Mouse (Mus musculus) monocyte, adult 2 months (primary cell): ENCODE measurements at regions not wholly inside any gene's neighbourhood (a gene's known extent, or its start where the extent isn't known, plus 50 kb on each side); places are given as distances from the start of the nearest gene placed in this dataset.

Experiments
- DNase-seq, 2 experiments: peaks; one replicate each; pipeline ENCODE4 v3.0.0; 2022; ENCODE audit warnings: low spot score in 2 of 2, low read depth in 1 of 2

DNA sequence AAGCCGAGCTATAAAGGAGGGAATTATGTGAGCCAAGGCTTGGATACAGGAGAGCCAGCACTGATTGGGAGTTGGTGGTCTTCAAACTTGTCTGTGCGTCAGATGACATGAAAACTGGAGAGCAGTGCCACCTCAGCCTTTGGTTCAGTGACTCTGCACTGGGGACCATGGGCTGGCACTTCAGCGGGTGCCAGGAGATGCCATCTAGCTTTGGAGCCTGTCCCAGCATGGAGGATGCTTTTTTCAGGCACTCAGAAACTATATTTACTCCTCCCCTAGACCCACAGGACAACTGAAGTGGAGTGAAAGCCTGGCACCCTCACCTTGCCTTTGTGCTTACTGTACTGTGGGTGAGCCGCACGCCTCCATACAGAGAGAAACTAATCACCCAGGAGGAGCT is 142.5 kb upstream of the Zmiz1 start:
- DNase-seq, result no peak

- no peak for DNase-seq
Measured at GRCm38 (mm10) chr14:25317680-25318471, 141.1 kb upstream of the Zmiz1 start.

GRCm38 (mm10) chr14:25318909-25319308 is 140.1 kb upstream of the Zmiz1 start:
- no peak for DNase-seq

DNA sequence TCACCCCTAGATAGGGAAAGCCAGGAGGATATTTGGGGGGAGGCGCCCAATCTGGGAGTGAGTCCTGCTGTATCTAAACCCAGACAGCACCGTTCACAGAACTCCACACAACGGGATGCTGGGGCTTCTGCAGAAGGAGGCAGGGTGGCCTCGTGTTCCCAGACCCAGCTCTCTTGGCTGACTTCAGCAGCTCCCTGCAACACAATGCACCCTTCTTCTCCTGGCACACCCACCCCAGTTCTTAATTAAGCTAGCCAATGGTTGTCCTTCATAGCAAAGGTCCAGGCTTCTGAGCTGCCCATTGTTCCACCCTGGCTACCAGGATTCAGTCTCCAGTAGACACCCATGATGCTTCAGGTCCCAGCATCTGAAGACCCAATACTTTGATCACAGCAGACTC is 138.8 kb upstream of the Zmiz1 start:
- DNase-seq, result no peak

GRCm38 (mm10) chr14:25323542-25324484 is 135.2 kb upstream of the Zmiz1 start:
- DNase-seq, result no peak

GRCm38 (mm10) chr14:25325887-25326286 is 133.1 kb upstream of the Zmiz1 start:
- no peak for DNase-seq

DNA sequence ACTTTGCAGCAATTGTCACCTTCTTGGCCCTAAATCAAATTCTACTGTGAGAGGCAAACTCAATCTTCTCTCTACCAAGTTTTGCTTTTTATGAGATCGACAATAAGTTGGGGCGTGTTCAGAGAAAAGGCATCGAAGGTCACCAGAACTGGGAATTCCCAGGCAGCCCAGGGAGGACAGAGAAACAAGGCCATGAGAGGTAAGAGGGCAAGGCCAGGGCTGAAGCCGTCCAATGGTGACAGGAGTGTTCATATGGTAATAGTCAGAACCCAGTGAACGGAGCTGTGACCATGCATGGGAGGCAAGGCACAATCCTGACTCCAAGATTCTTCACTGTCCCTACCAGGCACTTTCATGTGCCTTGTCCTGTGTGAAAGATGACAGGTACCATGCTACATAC is 130.8 kb upstream of the Zmiz1 start:
- DNase-seq, result no peak

DNA sequence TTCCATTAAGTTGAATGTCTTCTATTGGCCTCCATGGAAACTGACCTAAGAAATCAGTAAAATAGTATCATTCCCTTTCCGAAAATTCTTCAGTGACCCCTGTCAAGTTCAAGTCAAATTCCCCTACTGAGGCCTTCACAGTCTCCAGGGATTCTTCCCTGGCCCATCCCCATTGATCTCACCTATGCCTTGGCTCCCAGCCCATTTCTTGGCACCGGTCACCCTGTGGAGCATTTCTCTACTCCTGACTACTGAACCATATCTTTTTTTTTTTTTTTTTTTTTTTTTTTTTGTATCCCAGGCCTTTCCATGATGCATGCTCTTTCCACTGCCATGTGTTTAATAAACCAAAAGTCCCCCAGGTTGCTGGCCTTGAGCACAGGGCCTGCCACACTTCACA is 124.8 kb upstream of the Zmiz1 start:
- DNase-seq, result no peak

GRCm38 (mm10) chr14:25336875-25337274 is 122.1 kb upstream of the Zmiz1 start:
- no peak for DNase-seq

DNA sequence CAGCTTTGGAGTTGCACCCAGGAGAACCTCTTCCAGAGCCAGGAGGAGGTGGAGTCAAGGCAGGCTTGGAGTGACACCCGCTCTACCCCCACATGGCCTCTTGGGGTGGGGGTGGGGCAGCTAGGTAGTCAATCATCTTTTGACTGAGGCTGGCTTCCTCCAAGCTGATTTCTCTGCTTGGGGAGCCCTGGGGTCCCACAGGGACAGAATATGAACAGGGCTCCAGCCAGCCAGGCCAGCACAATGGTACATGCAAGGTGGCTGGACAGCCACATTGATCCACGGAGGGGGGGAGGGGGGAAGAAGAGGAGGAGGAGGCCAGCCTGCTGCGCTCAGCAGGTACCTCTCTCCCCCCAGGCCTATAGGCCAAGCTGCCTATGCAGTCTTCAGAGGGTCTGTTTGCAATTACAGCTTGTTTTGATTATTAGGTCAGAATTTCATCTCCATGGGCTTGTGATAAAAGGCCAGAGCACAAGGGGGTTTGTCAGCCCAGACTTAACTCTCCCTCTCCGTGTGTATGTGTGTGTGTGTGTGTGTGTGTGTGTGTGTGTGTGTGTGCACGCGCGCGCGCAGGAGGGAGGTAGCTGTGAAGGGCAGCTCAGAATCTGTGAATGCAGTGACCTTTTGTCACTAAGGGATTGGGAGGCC is 120.5 kb upstream of the Zmiz1 start:
- no peak for DNase-seq

DNA sequence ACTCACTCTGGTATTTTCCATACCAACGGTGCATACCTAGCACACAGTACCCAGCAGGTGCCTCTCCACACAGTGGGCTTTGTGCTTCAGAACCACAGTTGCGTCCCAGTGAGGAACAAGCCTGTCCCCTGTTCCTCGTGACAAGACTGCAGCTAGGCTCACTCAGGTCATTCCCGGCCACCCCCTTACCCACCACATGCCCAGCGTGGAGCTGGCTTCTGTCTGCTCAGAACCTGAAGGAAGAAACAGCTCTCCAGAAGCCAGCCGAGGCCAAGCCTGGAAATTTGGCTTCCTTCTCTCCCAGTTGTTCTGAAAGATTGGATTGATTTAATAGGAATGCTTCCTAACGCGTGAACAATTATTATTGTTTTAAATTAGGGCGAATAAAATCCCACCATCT is 118.1 kb upstream of the Zmiz1 start:
- DNase-seq, result no peak

- no peak for DNase-seq
Measured at GRCm38 (mm10) chr14:25341848-25342427, 117.0 kb upstream of the Zmiz1 start.

- no peak for DNase-seq
Measured at GRCm38 (mm10) chr14:25342865-25343565, 116.0 kb upstream of the Zmiz1 start.

GRCm38 (mm10) chr14:25345995-25346394 is 113.0 kb upstream of the Zmiz1 start:
- DNase-seq, result no peak

GRCm38 (mm10) chr14:25346813-25347610 is 112.0 kb upstream of the Zmiz1 start:
- DNase-seq, result no peak

- DNase-seq, result no peak
Measured at GRCm38 (mm10) chr14:25350282-25350964, 108.6 kb upstream of the Zmiz1 start.

DNA sequence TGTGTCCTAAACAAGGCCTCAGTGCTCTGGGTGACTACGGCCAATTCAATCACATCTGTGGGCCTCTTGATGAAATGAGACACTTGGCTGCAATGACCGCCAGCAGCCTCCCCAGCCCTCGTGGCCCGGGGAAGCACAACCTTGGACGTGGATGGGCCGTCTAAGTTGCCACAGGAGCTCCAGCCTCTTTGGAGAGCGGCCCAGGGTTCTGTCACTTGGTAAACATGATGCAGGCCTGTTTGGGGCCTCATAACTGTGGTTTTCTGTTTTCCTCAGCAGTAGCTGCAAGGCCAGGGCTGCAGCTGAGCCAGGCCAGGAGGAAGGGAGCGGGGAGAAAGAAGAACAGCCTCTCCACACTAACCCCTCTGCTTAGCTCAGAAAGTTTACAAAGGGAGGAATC is 105.2 kb upstream of the Zmiz1 start:
- DNase-seq, result no peak

GRCm38 (mm10) chr14:25354288-25354850 is 104.6 kb upstream of the Zmiz1 start:
- no peak for DNase-seq

DNA sequence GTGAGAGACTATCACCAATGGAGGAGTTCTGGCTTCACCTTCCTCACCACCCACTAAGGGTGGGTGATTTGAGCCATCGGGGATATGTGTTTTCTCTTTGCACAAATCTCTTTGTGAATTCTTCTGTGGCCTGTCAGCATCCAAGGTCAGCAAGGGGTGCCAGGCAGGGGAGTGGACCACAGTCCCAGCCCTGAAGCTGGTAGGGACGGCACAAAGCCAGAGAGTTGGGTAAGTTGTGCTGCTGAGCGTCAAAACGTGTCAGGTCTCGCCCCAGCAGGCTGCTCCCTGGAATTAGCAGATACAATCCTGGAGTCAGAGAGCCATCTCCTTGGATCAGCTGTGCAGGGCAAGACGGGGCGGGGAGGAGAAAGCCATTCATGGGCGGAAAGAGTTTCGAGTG is 101.2 kb upstream of the Zmiz1 start:
- DNase-seq, result no peak
